Mouse (Mus musculus) heart, adult 2 months (tissue): Measurements from ENCODE around the gene Trcg1.

Experiments used
- CTCF ChIP-seq: fragments of 200-600 bp; IDR thresholded peaks from 2 replicates; pipeline ENCODE4 v1.8.1; 2022; ENCODE audit warnings: antibody characterized with exemption, mild to moderate bottlenecking, moderate library complexity
- EP300 ChIP-seq: fragments of 200-500 bp; IDR thresholded peaks from 2 replicates; pipeline ENCODE4 v1.6.1; 2011; ENCODE audit warnings: low read depth, low read length, control low read depth; ENCODE audit not compliant: insufficient read depth
- POLR2A ChIP-seq: fragments of 200-500 bp; IDR thresholded peaks from 2 replicates; pipeline ENCODE4 v1.6.1; 2011; ENCODE audit warnings: mild to moderate bottlenecking, low read depth, low read length, control low read depth; ENCODE audit not compliant: insufficient read depth

DNA sequence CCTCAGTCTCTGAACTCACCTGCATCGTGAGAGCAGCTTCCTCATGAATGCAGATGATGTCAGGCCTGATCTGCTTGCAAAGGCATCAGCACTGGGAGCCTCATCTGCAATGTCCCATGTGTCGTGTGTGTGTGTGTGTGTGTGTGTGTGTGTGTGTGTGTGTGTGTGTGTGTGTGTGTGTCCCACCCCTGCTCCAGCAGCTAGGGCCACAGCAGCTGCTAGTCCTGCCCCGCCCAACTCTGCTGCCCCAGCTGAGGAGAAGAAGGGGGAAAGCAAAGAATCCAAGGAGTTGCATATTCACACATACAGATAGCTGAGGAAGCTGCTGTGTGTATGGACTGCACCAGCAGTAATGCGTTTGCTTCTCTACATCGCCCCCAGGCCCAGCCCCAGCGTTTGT, 19.1 kb upstream of the Trcg1 start:
- TF ChIP-seq EP300 (no peak), CTCF (no peak), POLR2A (no peak)
